In the genomic region with DNA sequence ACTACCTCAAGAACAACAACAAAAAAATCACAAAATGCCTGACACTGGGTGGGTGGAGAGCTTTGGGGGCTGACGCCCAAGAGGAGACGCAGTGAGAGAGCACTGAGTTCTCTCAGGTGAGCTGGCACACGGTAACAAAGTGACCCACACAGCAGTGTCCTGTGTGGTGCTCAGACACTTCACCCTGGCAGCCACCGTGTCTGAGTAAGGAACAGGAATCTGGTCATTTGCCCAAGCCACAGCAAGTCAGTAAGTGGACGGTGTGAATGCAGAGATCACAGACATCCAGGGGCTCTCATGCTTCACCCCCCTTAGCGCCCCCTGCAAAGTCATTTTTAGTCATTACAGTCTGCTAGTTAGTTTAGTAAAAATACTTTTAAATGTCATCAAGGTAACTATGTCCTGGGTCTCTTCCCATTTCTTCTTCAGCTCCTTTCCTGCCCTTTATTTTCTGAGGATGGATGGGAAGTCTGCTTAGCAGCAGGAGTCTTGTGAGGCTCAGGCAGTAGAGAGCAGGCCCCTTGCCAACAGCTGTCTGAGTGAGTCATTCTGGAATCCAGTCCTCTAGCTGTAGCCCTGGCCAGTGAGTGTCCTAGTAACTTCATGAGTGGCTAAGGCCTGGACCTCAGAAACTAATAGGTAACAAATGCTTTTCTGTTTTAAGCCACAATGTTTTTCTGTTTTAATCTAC, we compare ENCODE assay signal across 8 mouse cellular contexts. TPM values are rescaled to one million over a fixed set of nuclear protein-coding genes. Genes with fewer than 3 reads are reported as not detected.
DNase-seq lines count a peak whose midpoint lies in the region; ATAC-seq lines count a peak whose summit lies in the region.

No protein-coding gene starts in this region.

- no peak overlapping the region for H3K4me3 ChIP-seq in kidney, embryonic 16.5 days (ENCODE audit: low read length)

- H3K9me3 ChIP-seq in kidney, embryonic 16.5 days (ENCODE audit: low read length): no peaks in the 10 kb centered on the region

- H3K4me1 ChIP-seq in kidney, embryonic 16.5 days (ENCODE audit: insufficient read depth, low read length): no peaks in the 10 kb centered on the region

- no peaks in the 10 kb centered on the region for H3K27me3 ChIP-seq in kidney, embryonic 16.5 days (ENCODE audit: insufficient read depth, low read length)

- peak; percentile 70 for DNase-seq in kidney, postnatal 10 days
- peak; percentile 97 for DNase-seq in NIH3T3 (ENCODE audit: low read depth)
- DNase-seq in cerebellum, postnatal 14 days: peak; percentile 43 to 64
- DNase-seq in heart, postnatal 14 days: peak; percentile 72 to 78
- peak; percentile 24 for DNase-seq in right cerebral cortex, postnatal 4 days
- DNase-seq in embryo, embryonic 9.5 days (ENCODE audit: extremely low spot score): no peak

- ATAC-seq in kidney, embryonic 16.5 days (ENCODE audit: low FRiP score, low TSS enrichment): no peak
- no peak for ATAC-seq in megakaryocyte progenitor cell, adult 5-6 weeks (replicated peaks; ENCODE audit: poor library complexity)

- intact Hi-C loops in heart, postnatal 14 days (cut with DNase I): loop anchor here (5.0 kb wide), 1 partner anchor 55 kb away; a partner anchor contains a TSS

- H3K9ac ChIP-seq in kidney, embryonic 16.5 days (replicated peaks; ENCODE audit: low read length): no peak overlapping the region

- no peak overlapping the region for H3K27ac ChIP-seq in kidney, embryonic 16.5 days (ENCODE audit: low read length)

- H3K4me2 ChIP-seq in kidney, embryonic 16.5 days (replicated peaks; ENCODE audit: low read depth, low read length): no peak overlapping the region

- WGBS in kidney, embryonic 16.5 days: 89% methylated on average over 6 of the region's 6 CpGs

- peaks cover 32% of the 10 kb centered on the region for H3K36me3 ChIP-seq in kidney, embryonic 16.5 days (ENCODE audit: insufficient read depth, low read length)

RNA-seq across cellular contexts. Expression of a gene that starts 53.4 kb away (rescaled TPM):
- polyA plus RNA-seq in kidney, embryonic 16.5 days (2015; fragmentation: Nextera tagmentation; extraction: Ambion mirVana): 37.3 and 41.8 TPM in 2 replicates
- total RNA-seq in heart, postnatal 14 days (2021): 10 to 100 TPM; 85.9 to 89.6 TPM
- 50.5 and 58.2 TPM in 2 replicates for total RNA-seq in megakaryocyte progenitor cell, adult 5-6 weeks (2015)
- 83.8 and 108 TPM in 2 replicates for total RNA-seq in megakaryocyte progenitor cell, adult 5-6 weeks (2017)
